Mouse (Mus musculus): ENCODE measurements at regions not wholly inside any gene's neighbourhood (a gene's known extent, or its start where the extent isn't known, plus 50 kb on each side); places are given as distances from the start of the nearest gene placed in this dataset.
A peak's percentile ranks its signal among the peaks of the same experiment; 100 is the strongest.

DNA sequence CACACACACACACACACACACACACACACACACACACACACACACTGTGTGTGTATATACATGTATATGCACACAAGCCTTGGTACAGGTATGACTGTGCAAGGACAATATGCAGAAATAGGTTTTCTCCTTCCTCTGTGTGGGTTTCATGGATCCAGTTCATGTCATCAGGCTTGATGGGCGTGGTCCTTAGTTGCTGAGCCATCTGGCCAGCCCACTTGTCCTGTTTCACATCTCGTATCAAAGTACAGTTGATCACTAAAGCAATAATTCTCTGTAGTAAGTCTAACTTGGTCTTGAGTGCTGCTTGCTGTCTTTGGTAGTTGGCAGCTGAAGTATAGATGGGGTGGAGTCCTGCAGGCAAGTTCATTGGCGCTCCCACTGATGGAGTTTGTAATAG lies 150.1 kb upstream of the Adgrl2 start:
- Histone ChIP-seq H3K4me2 (replicated peaks; ENCODE audit: low read depth) (no peak overlapping the region), H3K27ac (replicated peaks) (no peak overlapping the region), H3K36me3 (ENCODE audit: control insufficient read depth, insufficient read depth, low read length) (no peaks in the 10 kb centered on the region), H3K27me3 (ENCODE audit: control insufficient read depth, insufficient read depth, low read length) (no peaks in the 10 kb centered on the region), H3K4me3 (ENCODE audit: low read depth, low read length) (no peak overlapping the region), H3K9me3 (ENCODE audit: control insufficient read depth, low read length) (no peaks in the 10 kb centered on the region), H3K4me1 (replicated peaks; ENCODE audit: control insufficient read depth, insufficient read depth) (no peaks in the 10 kb centered on the region), H3K9ac (ENCODE audit: low read length) (no peak overlapping the region)
- DNase-seq (ENCODE audit: low spot score) (no peak), ATAC-seq (ENCODE audit: low FRiP score, low TSS enrichment) (no peak)
- TF ChIP-seq EP300 (optimal IDR thresholded peaks at IDR 0.05) = no peak
- TF ChIP-seq CTCF (IDR thresholded peaks at IDR 0.05; ENCODE audit: low read depth) = no peak
- WGBS = 61% methylated on average over 3 of the region's 3 CpGs

DNA sequence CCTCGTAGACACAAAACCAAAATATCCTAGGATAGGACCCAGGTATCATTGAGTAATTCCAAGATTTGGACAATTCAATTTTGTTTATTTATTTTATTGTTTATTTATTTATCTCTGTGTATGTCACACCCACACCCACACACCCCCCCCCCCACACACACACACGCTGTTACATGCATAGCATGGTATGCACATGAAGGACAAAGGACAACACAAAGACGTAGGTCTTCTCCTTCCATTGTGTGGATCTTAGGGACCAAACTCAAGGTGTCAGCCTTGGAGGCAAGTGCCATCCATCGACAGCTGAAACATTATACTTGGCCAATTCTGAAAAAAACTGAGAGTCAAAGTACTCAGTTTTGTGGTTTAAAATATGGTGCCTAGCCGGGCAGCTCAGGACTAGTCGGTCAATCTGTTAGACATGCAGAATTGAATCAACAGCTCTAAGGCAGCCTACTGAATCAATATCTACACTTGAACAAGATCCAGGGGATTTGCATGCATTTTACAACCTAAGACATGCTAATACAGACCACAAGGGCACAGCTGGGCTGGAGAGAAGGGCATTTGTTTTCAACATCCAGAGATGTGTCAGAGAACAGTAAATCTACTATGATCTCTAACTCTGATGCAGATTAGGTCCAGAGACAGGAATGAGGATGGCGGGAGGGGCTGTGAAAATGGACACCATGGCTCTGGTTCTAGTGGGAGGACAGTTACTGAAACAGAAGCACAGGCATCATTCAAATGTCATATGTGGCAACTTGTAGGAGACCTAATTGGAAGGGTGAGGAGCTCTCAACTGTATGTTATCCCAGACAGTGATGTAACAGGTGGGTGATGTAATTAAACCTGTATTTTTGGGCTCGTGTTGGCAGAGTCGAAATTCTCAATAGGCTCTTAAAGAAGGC lies 143.9 kb upstream of the Adgrl2 start:
- H3K4me3 ChIP-seq (ENCODE audit: low read depth, low read length) = no peak overlapping the region
- H3K27ac ChIP-seq (replicated peaks) = no peak overlapping the region
- no peak for TF ChIP-seq CTCF (IDR thresholded peaks at IDR 0.05; ENCODE audit: low read depth)
- TF ChIP-seq EP300 (optimal IDR thresholded peaks at IDR 0.05) = no peak
- H3K9ac ChIP-seq (ENCODE audit: low read length) = no peak overlapping the region
- H3K27me3 ChIP-seq (ENCODE audit: control insufficient read depth, insufficient read depth, low read length) = no peaks in the 10 kb centered on the region
- no peak overlapping the region for H3K4me2 ChIP-seq (replicated peaks; ENCODE audit: low read depth)
- WGBS = 80% methylated on average over 9 of the region's 9 CpGs
- DNase-seq (ENCODE audit: low spot score) (no peak), ATAC-seq (ENCODE audit: low FRiP score, low TSS enrichment) (no peak)
- no peaks in the 10 kb centered on the region for H3K4me1 ChIP-seq (replicated peaks; ENCODE audit: control insufficient read depth, insufficient read depth)
- no peaks in the 10 kb centered on the region for H3K9me3 ChIP-seq (ENCODE audit: control insufficient read depth, low read length)
- H3K36me3 ChIP-seq (ENCODE audit: control insufficient read depth, insufficient read depth, low read length) = no peaks in the 10 kb centered on the region

DNA sequence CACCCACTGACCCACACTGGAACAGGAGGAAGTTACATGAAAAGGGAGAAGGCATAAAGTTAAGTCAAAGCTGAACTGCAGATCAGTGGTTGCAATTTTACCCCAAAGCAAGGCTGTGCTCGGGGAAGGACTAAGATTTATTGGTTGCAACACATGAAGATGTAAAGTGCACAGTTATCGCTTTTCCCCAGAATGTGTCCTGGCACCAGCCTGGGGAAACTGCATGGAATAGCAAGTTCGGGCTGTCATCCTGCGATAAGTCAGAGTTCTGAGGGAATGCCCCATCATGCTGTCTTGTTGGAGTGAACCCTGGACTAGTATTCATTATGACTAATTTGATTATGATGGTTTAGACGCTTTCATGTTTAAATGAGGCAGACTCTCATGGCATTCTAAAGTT lies 128.5 kb upstream of the Adgrl2 start:
- DNase-seq (ENCODE audit: low spot score) (no peak), ATAC-seq (ENCODE audit: low FRiP score, low TSS enrichment) (no peak)
- H3K4me1 ChIP-seq (replicated peaks; ENCODE audit: control insufficient read depth, insufficient read depth) = peaks cover 3% of the 10 kb centered on the region; the same call in 1 of the 2 replicates
- no peaks in the 10 kb centered on the region for H3K27me3 ChIP-seq (ENCODE audit: control insufficient read depth, insufficient read depth, low read length)
- no peak overlapping the region for H3K4me3 ChIP-seq (ENCODE audit: low read depth, low read length)
- H3K9me3 ChIP-seq (ENCODE audit: control insufficient read depth, low read length) = no peaks in the 10 kb centered on the region
- no peak for TF ChIP-seq EP300 (optimal IDR thresholded peaks at IDR 0.05)
- no peak for TF ChIP-seq CTCF (IDR thresholded peaks at IDR 0.05; ENCODE audit: low read depth)
- no peaks in the 10 kb centered on the region for H3K36me3 ChIP-seq (ENCODE audit: control insufficient read depth, insufficient read depth, low read length)
- no peak overlapping the region for H3K9ac ChIP-seq (ENCODE audit: low read length)
- WGBS = 84% methylated on average over 5 of the region's 5 CpGs
- H3K4me2 ChIP-seq (replicated peaks; ENCODE audit: low read depth) = no peak overlapping the region
- no peak overlapping the region for H3K27ac ChIP-seq (replicated peaks)

DNA sequence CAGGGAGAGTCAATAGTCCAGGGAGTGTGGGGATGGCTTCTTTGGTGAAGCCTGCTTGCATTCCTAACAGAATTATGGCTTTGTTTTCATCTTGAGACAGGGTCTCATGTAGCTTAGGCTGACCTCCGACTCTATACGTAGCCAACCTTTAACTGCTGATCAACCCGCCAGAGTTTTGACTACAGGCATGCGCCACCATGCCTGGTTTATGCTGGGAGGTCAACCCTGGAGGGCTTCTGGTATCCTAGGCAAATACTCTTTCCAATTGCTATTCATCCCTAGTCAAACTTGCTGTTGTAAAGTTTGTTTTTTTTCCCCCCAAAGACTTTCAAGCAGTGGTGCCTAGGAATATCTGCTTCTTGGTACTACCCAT lies 127.3 kb upstream of the Adgrl2 start:
- H3K27me3 ChIP-seq (ENCODE audit: control insufficient read depth, insufficient read depth, low read length) = no peaks in the 10 kb centered on the region
- no peak for TF ChIP-seq EP300 (optimal IDR thresholded peaks at IDR 0.05)
- no peak for TF ChIP-seq CTCF (IDR thresholded peaks at IDR 0.05; ENCODE audit: low read depth)
- ATAC-seq (ENCODE audit: low FRiP score, low TSS enrichment) = no peak
- no peak overlapping the region for H3K4me3 ChIP-seq (ENCODE audit: low read depth, low read length)
- no peaks in the 10 kb centered on the region for H3K9me3 ChIP-seq (ENCODE audit: control insufficient read depth, low read length)
- 84% methylated on average over 4 of the region's 4 CpGs for WGBS
- peaks cover 3% of the 10 kb centered on the region; the same call in 1 of the 2 replicates for H3K4me1 ChIP-seq (replicated peaks; ENCODE audit: control insufficient read depth, insufficient read depth)
- H3K27ac ChIP-seq (replicated peaks) = peak overlapping the region; percentile 13; the same call in 1 of the 2 replicates
- no peak overlapping the region for H3K4me2 ChIP-seq (replicated peaks; ENCODE audit: low read depth)
- H3K9ac ChIP-seq (ENCODE audit: low read length) = no peak overlapping the region
- no peak for DNase-seq (ENCODE audit: low spot score)
- H3K36me3 ChIP-seq (ENCODE audit: control insufficient read depth, insufficient read depth, low read length) = no peaks in the 10 kb centered on the region

DNA sequence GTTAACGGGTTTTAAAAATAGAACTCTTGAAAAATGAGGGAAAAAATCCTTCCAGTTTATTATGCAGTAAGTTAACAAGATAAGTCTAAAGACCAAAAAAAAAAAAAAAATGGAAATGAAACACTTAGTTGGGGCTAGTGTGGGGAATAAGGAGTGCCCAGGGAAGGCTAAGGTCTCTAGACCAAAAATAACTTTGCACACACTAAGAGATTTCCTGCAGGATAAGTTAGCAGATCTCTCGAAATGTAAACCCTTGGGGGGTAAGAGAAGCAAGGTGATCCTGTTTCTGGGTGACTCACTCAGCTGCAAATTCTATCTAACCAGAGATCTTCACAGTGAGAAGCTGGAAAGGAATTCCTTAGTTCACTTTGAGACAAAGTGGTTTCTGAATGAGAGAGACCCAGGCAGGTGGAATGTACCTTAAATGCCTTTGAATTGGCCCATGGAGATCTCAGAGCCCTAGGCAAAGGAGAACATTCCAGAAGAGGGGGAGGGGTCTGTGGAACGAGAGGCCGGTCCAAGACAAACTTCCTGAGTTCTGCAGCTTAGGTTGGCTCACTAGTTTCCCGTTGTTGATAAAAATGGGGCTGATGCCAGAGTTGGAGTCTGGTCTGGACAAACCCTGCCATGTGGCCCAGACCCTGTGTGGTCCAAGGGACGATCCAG lies 126.8 kb upstream of the Adgrl2 start:
- WGBS = 16% methylated on average over 6 of the region's 6 CpGs
- Histone ChIP-seq H3K27ac (replicated peaks) (peak overlapping the region; percentile 13; the same call in 1 of the 2 replicates), H3K36me3 (ENCODE audit: control insufficient read depth, insufficient read depth, low read length) (no peaks in the 10 kb centered on the region), H3K9ac (ENCODE audit: low read length) (no peak overlapping the region), H3K27me3 (ENCODE audit: control insufficient read depth, insufficient read depth, low read length) (no peaks in the 10 kb centered on the region), H3K4me1 (replicated peaks; ENCODE audit: control insufficient read depth, insufficient read depth) (peaks cover 3% of the 10 kb centered on the region; the same call in 1 of the 2 replicates), H3K9me3 (ENCODE audit: control insufficient read depth, low read length) (no peaks in the 10 kb centered on the region), H3K4me3 (ENCODE audit: low read depth, low read length) (no peak overlapping the region), H3K4me2 (replicated peaks; ENCODE audit: low read depth) (no peak overlapping the region)
- peak; percentile 57 for DNase-seq (ENCODE audit: low spot score)
- TF ChIP-seq EP300 (optimal IDR thresholded peaks at IDR 0.05) = no peak
- TF ChIP-seq CTCF (IDR thresholded peaks at IDR 0.05; ENCODE audit: low read depth) = no peak
- ATAC-seq (ENCODE audit: low FRiP score, low TSS enrichment) = peak; percentile 58

DNA sequence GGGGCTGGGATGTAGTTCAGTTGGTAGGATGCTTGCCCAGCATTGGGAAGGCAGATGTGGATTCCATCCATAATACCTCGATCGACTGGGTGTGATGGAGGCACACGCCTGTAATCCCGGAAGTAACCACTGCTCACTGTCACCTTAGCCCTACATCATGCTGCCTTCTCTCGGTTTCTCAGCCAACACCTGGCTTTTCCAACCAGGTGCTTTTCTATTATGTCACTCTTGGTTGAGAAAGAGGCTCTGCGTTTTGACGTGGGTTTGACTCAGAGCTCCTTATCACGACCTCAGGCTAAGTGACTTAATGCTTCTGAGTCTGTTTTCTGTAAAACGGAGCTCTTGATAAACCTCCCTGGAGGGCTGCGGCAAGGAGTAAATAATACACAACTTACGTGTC lies 126.2 kb upstream of the Adgrl2 start:
- Histone ChIP-seq H3K4me1 (replicated peaks; ENCODE audit: control insufficient read depth, insufficient read depth) (peaks cover 4% of the 10 kb centered on the region), H3K27me3 (ENCODE audit: control insufficient read depth, insufficient read depth, low read length) (no peaks in the 10 kb centered on the region), H3K4me2 (replicated peaks; ENCODE audit: low read depth) (no peak overlapping the region), H3K4me3 (ENCODE audit: low read depth, low read length) (no peak overlapping the region), H3K27ac (replicated peaks) (peak overlapping the region; percentile 49; the same call in 1 of the 2 replicates), H3K36me3 (ENCODE audit: control insufficient read depth, insufficient read depth, low read length) (no peaks in the 10 kb centered on the region), H3K9ac (ENCODE audit: low read length) (no peak overlapping the region), H3K9me3 (ENCODE audit: control insufficient read depth, low read length) (no peaks in the 10 kb centered on the region)
- DNase-seq (ENCODE audit: low spot score) (peak; percentile 56), ATAC-seq (ENCODE audit: low FRiP score, low TSS enrichment) (peak; percentile 81)
- WGBS = 48% methylated on average over 11 of the region's 11 CpGs
- TF ChIP-seq CTCF (IDR thresholded peaks at IDR 0.05; ENCODE audit: low read depth) (0 out of 2 replicates have a peak, but pooled peaks have one; percentile 5), EP300 (optimal IDR thresholded peaks at IDR 0.05) (no peak)
